Mouse (Mus musculus): ENCODE measurements around the gene Pde10a.

Gene Pde10a

GRCm38 (mm10) chr17:9032362-9033044 lies 507.3 kb downstream of the Pde10a start:
- in situ Hi-C loops (cut with MboI, MseI) = no loop called here

- in situ Hi-C loops (cut with MboI, MseI) = no loop called here
Observed at GRCm38 (mm10) chr17:9033511-9033910, 508.3 kb downstream of the Pde10a start.

DNA sequence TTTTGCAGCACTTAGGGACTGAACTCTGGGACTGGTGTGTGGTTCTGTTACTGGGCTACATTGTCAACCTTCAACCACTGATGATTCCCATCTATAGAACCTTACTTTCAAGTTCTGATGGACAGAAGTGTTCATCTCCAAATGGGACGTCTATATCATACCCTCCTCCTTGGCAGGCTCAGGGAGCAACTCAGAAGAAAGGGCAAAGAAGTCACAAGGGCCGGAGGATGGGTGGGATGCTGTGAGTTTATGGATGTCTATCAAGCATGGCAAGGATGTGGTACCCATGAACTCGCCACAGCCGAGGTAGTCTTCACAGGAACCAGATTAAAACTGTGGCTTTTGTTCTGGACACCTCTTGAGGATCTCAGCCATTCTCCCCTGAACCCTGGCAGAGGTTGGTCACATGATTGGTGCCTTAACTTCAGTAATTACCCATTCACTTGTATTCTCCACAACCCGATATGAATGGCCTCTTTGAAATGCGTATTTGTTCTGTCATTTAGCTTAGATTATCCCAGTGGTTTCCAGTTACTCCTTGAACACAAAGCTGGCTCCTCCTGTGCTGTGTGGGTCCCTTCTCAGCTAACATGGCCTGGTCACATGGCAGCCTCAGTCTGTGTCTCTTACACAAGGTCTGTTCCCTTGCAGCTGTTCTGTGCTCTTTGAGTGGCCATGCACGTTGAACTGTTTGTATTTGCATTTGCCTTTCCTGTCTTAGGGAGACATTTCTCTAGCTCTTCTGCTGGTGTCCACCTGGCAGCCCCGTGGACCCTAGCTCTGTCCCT lies 510.6 kb downstream of the Pde10a start:
- in situ Hi-C loops (cut with MboI, MseI) = no loop called here
